Mouse (Mus musculus): ENCODE results near the gene Map4k4.

DNA sequence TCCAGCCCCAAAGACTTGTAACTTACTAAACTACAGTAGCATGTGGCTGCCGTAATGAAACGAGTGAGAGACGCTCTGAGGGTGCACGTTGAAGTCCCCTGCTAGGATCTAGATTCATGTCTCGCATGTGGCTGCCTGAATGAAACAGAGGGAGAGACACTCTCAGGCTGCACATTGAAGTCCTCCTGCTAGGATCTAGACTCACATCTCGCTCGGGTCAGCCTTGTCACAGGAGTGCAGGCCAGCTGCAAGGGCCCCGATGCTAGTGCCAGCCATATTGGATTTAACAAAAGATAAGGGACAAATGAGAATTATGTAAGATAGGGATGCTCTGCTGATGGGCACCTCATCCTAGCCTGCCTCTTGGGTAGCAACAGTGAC is 130.3 kb downstream of the Map4k4 start:
- TF ChIP-seq GATA1 (IDR thresholded peaks at IDR 0.05; ENCODE audit: borderline replicate concordance, low read length): no peak
- TF ChIP-seq FLI1 (IDR thresholded peaks at IDR 0.05; ENCODE audit: low read length): no peak

All from megakaryocyte, embryonic 14.5 days (primary cell).